Mouse (Mus musculus) 416B (cell line): ENCODE measurements around the gene S1pr5.
A peak's percentile ranks its signal among the peaks of the same experiment; 100 is the strongest.
"Not testable (repeated sequence)": the region's sequence is repeated elsewhere in the genome, so short reads cannot be mapped to it uniquely, and the experiment has no call there.

Experiments
- DNase-seq: peaks from one replicate; pipeline ENCODE4 v3.0.0; 2011; ENCODE audit warnings: low read depth

S1pr5 gene

GRCm38 (mm10) chr9:21248326-21248725 lies at the start of gene S1pr5:
Gene S1pr5, minus strand, starts transcription at chr9:21248443.
- no peak for DNase-seq

GRCm38 (mm10) chr9:21292271-21292670 lies 44.0 kb upstream of the S1pr5 start:
- peak; percentile 28 for DNase-seq

- not testable (repeated sequence) for DNase-seq
Measured at GRCm38 (mm10) chr9:21291868-21292267, 43.6 kb upstream of the S1pr5 start.

GRCm38 (mm10) chr9:21291022-21291787 lies 43.0 kb upstream of the S1pr5 start, which contains the start of gene Cdkn2d:
Gene Cdkn2d, minus strand, starts transcription at chr9:21291407.
- peak; percentile 100 for DNase-seq

GRCm38 (mm10) chr9:21290589-21290988 lies 42.3 kb upstream of the S1pr5 start:
- DNase-seq, result no peak

GRCm38 (mm10) chr9:21289337-21289671 lies 41.1 kb upstream of the S1pr5 start:
- DNase-seq, result no peak

- DNase-seq, result peak; percentile 75
Measured at GRCm38 (mm10) chr9:21288404-21289336, 40.4 kb upstream of the S1pr5 start.

GRCm38 (mm10) chr9:21287571-21288402 lies 39.5 kb upstream of the S1pr5 start, which contains the start of gene Kri1:
Gene Kri1, minus strand, starts transcription at chr9:21287969.
- peak; percentile 100 for DNase-seq

- DNase-seq, result peak; percentile 92
Measured at GRCm38 (mm10) chr9:21286753-21287152, 38.5 kb upstream of the S1pr5 start.

- no peak for DNase-seq
Measured at GRCm38 (mm10) chr9:21283994-21284393, 35.8 kb upstream of the S1pr5 start.

GRCm38 (mm10) chr9:21283591-21283990 lies 35.3 kb upstream of the S1pr5 start:
- DNase-seq, result no peak

- DNase-seq, result no peak
Measured at GRCm38 (mm10) chr9:21277776-21278175, 29.5 kb upstream of the S1pr5 start.

GRCm38 (mm10) chr9:21276307-21276706 lies 28.1 kb upstream of the S1pr5 start:
- DNase-seq, result no peak

- DNase-seq, result no peak
Measured at GRCm38 (mm10) chr9:21275727-21276126, 27.5 kb upstream of the S1pr5 start.

GRCm38 (mm10) chr9:21275013-21275710 lies 26.9 kb upstream of the S1pr5 start:
- no peak for DNase-seq

- no peak for DNase-seq
Measured at GRCm38 (mm10) chr9:21274336-21274735, 26.1 kb upstream of the S1pr5 start.

GRCm38 (mm10) chr9:21273520-21274228 lies 25.4 kb upstream of the S1pr5 start:
- DNase-seq, result no peak

- no peak for DNase-seq
Measured at GRCm38 (mm10) chr9:21273094-21273493, 24.9 kb upstream of the S1pr5 start.

GRCm38 (mm10) chr9:21272391-21272790 lies 24.1 kb upstream of the S1pr5 start:
- DNase-seq, result no peak

GRCm38 (mm10) chr9:21269590-21269989 lies 21.3 kb upstream of the S1pr5 start:
- not testable (repeated sequence) for DNase-seq

GRCm38 (mm10) chr9:21268305-21268704 lies 20.1 kb upstream of the S1pr5 start:
- no peak for DNase-seq
